Mouse (Mus musculus): ENCODE data around the gene Olfr1290.

Olfr1290 gene

DNA sequence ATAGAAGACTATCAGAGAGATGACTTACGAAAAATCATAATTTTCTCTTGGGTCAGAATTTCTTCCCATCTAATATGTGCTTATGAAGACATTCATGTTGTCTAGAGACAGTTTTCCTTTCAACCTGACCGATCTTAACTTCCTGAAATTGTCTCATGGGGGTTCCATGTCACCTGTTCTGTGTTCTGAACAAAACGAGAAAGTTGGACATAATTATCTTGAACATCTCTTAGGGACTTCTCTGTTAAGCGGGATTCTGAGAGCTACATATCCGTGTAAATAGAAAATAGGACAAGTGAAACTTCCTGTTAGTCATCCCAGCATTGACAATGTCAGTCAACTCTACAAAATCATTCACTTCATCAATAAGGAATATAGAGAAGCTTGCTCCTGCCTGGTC, at the start of gene Olfr1290:
TSS of gene Olfr1290 (minus strand) at position 101 of the 400 bp plus-strand sequence.
- no peak for DNase-seq (ENCODE audit: low spot score)

- DNase-seq (ENCODE audit: low spot score), result no peak
These were observed 46.6 kb upstream of the Olfr1290 start, which contains the start of gene Olfr1294 for GRCm38 (mm10) chr2:111540191-111540590. Gene Olfr1294, minus strand, starts transcription at chr2:111540291.

- no peak for DNase-seq (ENCODE audit: low spot score)
These were observed 31.3 kb upstream of the Olfr1290 start, which contains the start of gene Olfr1293-ps for GRCm38 (mm10) chr2:111524903-111525302. Gene Olfr1293-ps, plus strand, starts transcription at chr2:111525203.

- no peak for DNase-seq (ENCODE audit: low spot score)
These were observed 23.8 kb upstream of the Olfr1290 start for GRCm38 (mm10) chr2:111517451-111517850.

- DNase-seq (ENCODE audit: low spot score), result no peak
These were observed 3.3 kb upstream of the Olfr1290 start, which contains the start of gene Olfr1291-ps1 for GRCm38 (mm10) chr2:111496880-111497279. Gene Olfr1291-ps1, plus strand, starts transcription at chr2:111497180.

DNA sequence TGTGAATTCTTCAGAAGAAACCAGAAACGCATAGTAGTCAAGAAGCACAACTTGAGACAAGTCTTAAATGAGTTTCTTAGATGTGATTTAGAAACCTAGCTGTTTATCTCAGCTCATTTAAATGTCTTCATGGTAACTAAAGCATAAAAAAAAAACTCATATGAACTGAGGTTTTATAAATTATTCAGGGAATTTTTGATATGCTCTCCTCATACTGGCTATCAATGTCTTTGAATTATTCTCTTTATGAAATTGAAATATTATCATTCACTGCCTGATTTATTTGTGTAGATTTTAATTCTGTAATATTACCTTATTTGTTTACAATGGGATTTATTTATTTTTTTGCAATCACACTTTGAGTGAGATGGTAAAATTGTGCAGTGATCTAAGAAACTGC, 13.1 kb downstream of the Olfr1290 start, which contains the start of gene Olfr1289:
TSS of gene Olfr1289 (plus strand) at position 301 of the 400 bp plus-strand sequence.
- DNase-seq (ENCODE audit: low spot score), result no peak

DNA sequence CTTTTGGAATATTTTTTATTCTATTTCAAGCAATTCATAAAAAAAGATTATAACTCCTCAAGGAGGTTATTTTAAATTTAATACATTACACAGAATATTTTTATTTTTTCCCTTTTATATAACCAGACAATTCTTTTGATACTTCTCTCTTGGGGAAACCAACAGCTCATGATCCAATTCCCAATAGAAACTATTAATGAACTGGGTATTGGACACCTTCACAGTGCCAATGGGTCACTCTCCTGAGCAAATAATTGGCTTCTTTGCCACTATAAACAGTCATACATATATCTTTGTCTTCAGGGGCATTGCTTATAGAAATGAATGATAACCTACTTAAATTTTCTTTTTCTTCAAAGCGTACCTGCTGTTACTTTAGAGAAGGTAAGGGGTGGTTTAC, 19.8 kb downstream of the Olfr1290 start, which contains the start of gene Olfr1288:
TSS of gene Olfr1288 (plus strand) at position 301 of the 400 bp plus-strand sequence.
- DNase-seq (ENCODE audit: low spot score), result no peak

GRCm38 (mm10) chr2:111448842-111449241, 44.8 kb downstream of the Olfr1290 start, which contains the start of gene Olfr1287:
Gene Olfr1287, plus strand, starts transcription at chr2:111449142.
- DNase-seq (ENCODE audit: low spot score), result no peak

Data from layer of hippocampus, adult 9-10 months (tissue).